Mouse (Mus musculus) adrenal gland, postnatal 36 days (tissue): ENCODE measurements around the gene Sel1l. TPM values are rescaled to one million over a fixed set of nuclear protein-coding genes. Genes with fewer than 3 reads are reported as not detected.

Experiments
- DNase-seq, 2 experiments: peaks; one replicate each; pipeline ENCODE4 v3.0.0; 2021; ENCODE audit warnings: mixed read lengths in 1 of 2
- microRNA-seq: library from miRNA; unstranded; fragments of <30 nt; microRNA quantifications from one replicate; pipeline ENCODE4 v1.2.0, GENCODE M21; 2021
- total RNA-seq, 2 experiments: library from RNA; stranded (reverse); gene quantifications; 2 replicates each; pipeline ENCODE4 v1.2.3; 2021

Gene Sel1l
- total RNA-seq, 2 experiments from 2014 or later = 156 to 157 TPM

DNA sequence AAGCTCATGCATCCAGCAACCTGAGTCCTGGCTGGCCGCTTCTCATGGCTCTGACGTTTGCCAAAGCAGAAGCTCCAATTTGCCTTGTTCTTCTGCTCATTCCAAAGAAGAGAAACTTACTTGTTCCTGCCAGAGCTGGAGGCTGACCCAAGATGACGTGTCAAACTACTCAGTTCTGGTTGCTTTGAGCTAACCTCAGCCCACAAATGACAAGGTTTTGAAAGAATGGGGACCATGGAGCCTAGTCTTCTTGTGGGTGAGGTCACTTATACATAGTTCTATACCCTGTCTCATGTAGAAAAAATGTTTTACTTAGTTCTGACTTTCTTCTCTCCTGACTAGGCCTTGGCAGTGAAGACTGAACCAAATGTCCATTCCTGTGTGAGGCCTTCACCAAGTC lies 68.4 kb downstream of the Sel1l start:
- DNase-seq = no peak

DNA sequence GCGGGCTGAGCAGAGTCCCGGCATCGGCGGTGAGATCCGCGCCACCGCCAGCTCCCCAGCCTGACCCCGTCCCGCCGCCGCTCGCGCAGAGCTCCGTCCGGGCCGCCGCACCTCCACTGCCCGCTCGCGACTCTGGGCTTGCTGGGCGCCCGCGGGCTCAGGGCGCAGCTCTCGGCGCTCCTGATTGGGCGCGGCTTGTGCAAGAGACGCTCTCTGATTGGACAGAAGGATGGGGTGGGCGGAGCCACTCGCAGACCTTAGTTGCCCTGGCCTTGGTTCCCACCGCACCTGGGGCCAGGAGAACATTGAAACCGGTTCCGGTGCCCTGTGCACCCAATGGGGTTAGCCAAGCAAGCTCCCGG lies 70.0 kb downstream of the Sel1l start:
- peak; percentile 88 for DNase-seq

DNA sequence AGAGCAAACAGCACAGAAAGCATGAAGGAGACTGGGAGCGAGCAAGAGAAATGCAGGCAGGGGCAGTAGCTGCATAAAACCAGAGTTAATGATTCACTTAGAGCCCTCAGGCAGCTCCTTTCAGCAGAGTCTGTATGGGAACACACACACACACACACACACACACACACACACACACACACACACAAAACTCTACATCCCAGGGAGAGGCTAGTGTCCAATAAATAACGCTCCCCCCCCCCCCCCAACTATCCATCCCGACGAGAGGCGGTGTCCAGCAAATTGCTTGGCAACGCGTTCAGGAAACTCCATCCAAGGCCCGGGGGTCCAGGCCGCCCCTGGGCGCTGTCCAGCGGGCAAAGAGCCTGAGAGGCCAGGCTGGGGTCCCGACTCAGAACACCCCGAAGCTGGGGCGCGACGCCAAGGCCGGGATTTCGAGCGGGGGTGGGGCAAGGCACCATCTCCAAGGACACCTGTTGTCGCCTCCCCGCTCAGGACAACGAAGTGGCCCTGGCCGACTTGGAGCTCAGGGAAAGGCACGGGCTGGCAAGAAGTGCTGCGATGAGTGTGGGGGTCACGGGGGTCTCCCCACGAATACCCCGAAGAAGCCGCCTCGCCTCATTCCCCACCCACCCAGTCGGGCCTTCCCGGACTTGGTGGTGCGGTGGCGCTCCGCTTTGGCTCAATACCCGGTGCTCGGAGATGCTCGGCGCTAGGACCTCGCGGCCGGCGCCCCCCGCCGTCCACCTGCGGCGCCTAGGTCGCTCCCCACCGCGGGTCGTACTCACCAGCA lies 70.5 kb downstream of the Sel1l start:
- DNase-seq = peak; percentile 57 to 61

DNA sequence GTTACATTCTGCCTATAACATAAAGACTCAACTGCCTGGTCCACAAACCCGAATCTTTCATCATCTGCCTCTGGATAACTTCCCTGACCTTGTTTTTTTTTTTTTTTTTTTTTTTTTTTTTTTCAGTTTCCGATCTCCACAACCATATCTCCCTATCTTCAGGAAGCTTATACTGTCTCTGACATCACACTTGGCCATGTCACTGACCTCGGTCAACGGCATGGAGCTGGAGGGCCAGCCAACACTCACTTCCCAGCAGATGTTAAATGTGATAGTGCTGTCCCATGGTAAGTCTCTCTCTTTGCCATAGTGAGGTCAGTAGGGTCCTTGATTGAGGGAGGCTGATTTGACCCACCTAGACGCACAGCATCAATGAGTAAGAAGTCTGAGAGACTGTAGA lies 72.6 kb downstream of the Sel1l start:
- DNase-seq = no peak

DNA sequence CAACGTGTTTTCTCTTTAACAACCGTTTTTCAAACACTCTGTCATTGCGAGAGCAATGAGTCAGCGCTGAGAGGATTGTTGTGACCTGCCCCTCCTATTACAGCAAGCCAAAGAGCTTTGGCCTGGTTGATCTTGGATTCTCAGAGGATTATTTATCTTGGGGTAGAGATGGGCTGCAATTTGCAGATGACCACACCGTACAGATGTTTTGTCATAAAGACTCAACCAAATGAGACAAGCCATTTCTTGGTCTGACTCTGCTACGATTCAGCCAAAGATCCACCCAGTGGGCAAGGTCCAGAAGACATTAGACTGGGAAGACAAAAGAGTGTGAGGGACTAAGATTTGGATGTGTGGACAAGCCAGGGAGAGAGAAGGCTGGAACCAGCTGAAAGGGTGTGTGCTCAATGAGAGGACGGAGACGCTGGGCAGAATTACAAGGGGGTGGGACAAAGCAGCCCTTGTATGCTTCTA lies 74.1 kb downstream of the Sel1l start:
- DNase-seq = peak; percentile 42 to 48

DNA sequence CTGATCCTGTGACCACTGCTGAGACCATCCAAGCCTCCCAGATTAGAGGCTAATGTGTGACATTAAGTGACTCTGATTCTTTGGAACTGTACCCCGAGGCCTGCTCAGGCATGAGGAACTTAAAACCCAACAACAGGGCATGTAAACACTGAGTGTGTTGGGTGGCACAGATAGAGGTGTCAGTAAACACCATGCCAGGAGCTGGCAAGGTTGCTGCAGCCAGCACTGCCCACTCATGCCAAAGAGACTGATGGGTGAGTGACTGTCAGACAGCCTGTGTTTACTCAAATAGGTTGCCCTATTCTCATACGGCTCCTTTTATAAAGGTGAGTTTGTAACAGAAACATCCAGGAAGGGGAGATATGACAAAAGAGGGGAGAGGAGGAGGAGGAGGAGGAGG lies 80.1 kb downstream of the Sel1l start:
- DNase-seq = no peak

DNA sequence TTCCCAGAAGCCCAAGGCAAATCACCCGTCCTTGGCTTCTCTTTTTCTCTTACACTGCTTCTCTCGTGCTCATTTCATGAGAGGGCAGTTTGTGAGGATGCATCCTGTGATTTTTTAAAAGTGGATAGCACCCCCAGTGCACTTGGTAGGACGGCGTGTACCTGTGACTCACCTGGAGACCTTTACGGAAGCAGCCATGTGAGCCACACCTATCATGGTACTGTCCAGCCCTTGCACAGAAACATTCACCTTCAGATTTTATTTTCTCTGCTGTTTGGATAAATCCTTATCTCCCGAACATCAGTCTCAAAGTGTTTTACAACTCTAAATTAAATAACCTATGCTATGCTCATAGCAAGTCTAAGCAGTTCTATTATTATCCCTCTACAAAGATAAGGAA lies 80.8 kb downstream of the Sel1l start:
- DNase-seq = no peak

DNA sequence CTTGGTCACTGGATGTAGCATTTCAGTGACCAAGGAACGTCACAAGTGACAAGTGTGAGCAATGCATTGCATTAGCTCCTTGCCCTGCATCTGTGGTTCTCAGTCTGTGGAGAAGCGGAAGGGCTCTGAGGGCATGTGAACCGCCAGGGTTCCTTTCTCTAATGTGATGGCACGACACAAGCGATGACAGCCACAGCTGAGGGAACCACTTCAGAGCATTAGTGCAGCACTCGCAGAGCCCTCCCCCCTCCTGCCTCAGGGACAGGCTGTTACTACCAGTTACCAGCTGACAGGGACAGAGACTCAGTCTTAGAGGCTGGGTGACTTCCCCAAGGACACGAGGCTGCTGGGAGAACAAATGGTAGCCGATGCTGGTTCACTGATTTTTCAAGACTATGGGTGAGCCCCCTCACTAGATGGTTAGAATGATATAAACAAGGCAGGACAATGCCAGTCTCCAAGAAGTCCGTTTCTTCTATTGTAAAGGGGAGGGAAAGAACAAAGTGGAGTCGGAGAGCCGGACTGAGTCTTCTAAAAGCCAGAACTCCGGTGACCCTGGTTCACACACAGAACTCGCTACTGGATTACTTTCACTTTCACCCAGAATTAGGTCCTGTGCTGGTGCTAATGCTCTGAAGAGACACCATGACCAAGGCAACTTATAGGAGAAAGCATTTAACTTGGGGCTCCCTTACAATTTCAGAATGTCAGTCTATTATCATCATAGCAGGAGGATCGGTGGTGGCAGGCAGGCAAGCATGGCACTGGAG lies 82.4 kb downstream of the Sel1l start:
- peak; percentile 70 to 81 for DNase-seq

DNA sequence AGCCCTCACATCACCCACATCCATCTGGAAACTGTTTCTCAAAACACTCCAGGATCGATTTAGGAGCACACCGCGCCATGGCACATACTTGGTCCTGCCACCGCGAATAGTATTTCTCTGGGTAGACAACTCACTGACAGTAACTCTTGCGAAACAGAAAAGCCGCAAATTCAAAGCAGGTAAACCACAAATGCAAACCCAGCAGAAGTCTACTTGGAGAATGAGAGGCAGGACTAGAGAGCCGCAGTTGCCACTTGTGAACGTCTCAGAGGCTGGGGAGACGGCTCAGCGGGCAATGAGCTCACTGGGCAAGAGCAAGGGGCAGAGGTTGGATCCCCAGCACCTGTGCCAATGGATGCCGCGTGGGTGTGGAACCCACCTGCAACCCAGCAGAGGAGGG lies 83.5 kb downstream of the Sel1l start:
- no peak for DNase-seq

DNA sequence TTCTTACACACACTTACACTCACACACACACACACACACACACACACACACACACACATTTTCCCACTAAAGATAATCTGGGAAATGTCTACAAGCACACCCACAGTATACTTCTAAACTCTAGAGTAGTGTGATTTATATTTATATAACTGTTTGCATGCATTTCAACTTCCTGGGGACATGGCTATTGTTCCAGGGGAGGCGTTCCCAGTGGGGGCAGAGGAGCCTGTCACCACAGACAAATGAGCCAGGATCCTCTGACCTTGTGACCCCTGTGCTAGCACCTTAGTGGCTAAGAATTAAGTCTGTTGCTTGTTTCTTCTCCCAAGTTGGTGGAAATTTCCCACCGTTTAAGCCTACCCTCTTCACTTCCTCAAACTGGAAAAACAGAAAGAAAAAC lies 83.9 kb downstream of the Sel1l start:
- DNase-seq = peak in 1 of 2 experiments; percentile 23

DNA sequence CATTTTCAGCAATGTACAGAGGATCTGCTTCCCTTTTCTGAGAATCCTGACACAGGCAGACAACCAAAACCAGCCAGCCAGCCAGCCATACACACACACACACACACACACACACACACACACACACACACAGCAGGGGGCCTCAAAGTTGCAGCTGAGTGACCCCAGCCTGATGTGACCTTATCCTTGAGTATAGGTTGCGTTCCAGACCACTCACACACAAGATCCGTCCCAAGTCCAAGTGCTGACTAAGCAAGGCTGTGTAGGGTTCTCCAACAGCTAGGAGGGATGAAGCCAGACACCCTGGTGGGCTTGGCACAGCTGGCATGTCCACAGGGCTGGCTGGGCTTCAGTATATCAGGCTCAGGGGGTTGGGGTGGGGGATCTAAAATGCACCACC lies 84.5 kb downstream of the Sel1l start:
- no peak for DNase-seq

DNA sequence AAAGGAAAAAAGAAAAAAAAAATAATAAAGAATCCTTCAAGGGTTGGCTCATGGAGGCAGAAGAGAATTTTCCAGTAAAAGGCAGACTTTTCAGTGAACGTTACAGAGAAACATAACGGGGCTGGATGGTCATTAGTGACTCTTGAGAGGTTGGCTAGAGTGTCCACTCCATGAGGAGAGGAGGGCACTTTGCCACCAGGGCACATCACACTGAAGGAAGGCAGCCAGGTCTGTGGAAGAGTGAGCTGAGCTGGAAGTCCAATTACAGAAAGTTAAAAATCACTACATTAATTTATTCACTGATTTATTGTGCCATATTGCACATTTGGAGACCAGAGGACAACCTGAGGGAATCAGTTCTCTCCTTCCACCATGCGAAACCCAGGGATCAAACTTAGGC lies 89.1 kb downstream of the Sel1l start:
- no peak for DNase-seq

DNA sequence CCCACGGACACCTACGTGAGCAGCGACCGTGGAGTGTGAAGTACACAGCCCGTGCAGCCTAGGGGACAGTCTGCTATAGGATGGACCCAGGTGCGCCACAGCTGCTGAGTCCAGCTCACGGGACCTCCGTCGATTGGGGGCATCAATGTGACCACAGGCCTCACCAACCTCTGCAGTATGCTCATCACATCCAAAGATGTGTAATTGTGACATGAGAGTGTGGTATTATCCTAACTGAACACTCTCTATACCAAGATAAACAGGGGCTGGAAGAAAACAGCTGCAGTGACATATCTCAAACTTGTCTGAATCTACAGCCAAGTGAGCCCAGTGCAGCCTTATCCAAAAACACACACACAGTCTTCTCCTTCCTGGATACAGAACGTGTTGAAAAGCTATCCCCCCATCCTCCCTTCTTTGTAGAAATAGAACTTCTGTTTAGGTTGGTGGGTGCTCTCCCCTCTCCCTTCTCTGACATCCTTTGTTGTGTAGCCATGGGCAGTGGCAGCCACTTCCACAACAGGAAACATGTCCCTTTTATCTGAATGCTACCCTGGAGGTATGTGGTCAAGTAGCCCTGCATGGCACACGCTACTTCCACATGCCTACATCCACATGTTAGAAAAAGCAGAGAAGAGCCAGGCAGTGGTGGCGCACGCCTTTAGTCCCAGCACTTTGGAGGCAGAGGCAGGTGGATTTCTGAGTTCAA lies 90.9 kb downstream of the Sel1l start:
- DNase-seq = no peak

DNA sequence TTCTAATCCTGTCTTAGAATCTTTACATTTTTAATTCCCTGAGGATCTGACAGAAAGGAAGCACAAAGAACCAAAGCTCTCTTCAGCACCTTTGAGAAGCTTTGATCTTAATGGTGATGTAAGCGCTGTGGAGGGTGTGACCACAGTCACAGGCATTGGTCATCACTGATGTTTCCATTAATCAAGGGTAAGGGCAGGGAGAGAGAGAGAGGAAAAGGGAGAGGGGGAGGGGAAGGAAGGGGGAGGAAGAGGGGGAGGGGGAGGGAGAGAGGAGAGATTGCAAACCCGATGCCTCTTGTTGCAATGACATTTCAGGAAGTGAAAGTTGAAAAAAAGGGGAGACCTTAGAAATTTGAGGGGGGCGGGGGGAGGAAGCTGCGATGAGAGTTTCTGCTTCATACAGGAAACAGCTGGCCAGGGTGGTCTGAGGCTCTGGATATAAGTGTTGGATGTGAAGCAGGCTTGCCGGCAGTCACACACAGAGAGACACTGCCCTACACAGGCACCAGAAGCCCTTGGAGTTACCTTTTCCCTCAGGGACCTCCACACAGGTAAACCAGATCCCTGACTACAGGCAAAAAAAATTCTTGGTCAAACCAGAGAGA lies 92.3 kb downstream of the Sel1l start:
- DNase-seq = peak in 1 of 2 experiments; percentile 22

Small RNA genes lying within 50 kb of the gene (microRNA-seq; reads per million reads assigned to microRNA genes)
- not detected for gene Gm22015

Other genes starting within 250 kb of the Sel1l start
- gene Ston2, start 60.8 kb downstream of the Sel1l start, total RNA-seq = 10 to 100 TPM in 1 of 2 experiments, 1 to 10 TPM in 1; 4.9 to 10.2 TPM